Mouse (Mus musculus) liver, embryonic 12.5 days (tissue): ENCODE results near the gene Nsfl1c. TPM values are rescaled to one million over a fixed set of nuclear protein-coding genes. Genes with fewer than 3 reads are reported as not detected.

ENCODE experiments used
- ATAC-seq: fragments of 200-750 bp; cut with Nextera tagmentation; 2 replicates; pipeline ENCODE4 v1.8.0; 2017; ENCODE audit warnings: moderate number of reproducible peaks, mild to moderate bottlenecking, moderate library complexity
- H3K27ac ChIP-seq: fragments of 300-500 bp; sonication (generic); 2 replicates; pipeline ENCODE4 v1.5.1; 2016; ENCODE audit warnings: mild to moderate bottlenecking
- H3K27me3 ChIP-seq: fragments of 300-500 bp; sonication (generic); replicated peaks from 2 replicates; pipeline ENCODE4 v1.6.1; 2016; ENCODE audit warnings: mild to moderate bottlenecking, moderate library complexity
- H3K36me3 ChIP-seq: fragments of 300-500 bp; sonication (generic); 2 replicates; pipeline ENCODE4 v1.6.1; 2016; ENCODE audit warnings: mild to moderate bottlenecking, moderate library complexity
- H3K4me1 ChIP-seq: fragments of 300-500 bp; sonication (generic); 2 replicates; pipeline ENCODE4 v1.6.1; 2016
- H3K4me2 ChIP-seq: fragments of 300-500 bp; sonication (generic); 2 replicates; pipeline ENCODE4 v1.6.1; 2016; ENCODE audit warnings: mild to moderate bottlenecking, moderate library complexity
- H3K4me3 ChIP-seq: fragments of 300-500 bp; sonication (generic); 2 replicates; pipeline ENCODE4 v1.5.1; 2016; ENCODE audit warnings: mild to moderate bottlenecking, moderate library complexity
- H3K9ac ChIP-seq: fragments of 300-500 bp; sonication (generic); 2 replicates; pipeline ENCODE4 v1.6.1; 2016; ENCODE audit warnings: mild to moderate bottlenecking, moderate library complexity
- H3K9me3 ChIP-seq: fragments of 300-500 bp; sonication (generic); replicated peaks from 2 replicates; pipeline ENCODE4 v1.6.1; 2016; ENCODE audit warnings: mild to moderate bottlenecking, moderate library complexity
- WGBS: fragments of 180-500 bp; shearing (Covaris S2); methylation state at CpG from one replicate; pipeline ENCODE4 v1.1.7; 2016; ENCODE audit not compliant: insufficient replicate concordance; 5-methylcytosine and 5-hydroxymethylcytosine counted together
- polyA plus RNA-seq: library from polyadenylated mRNA; unstranded; fragments of >200 nt; fragmentation: Nextera tagmentation; extraction: Ambion mirVana; gene quantifications from 2 replicates; pipeline ENCODE4 v1.2.1, GENCODE M21; 2016

Gene Nsfl1c
- polyA plus RNA-seq, 1 experiment from 2014 or later: 111 TPM

GRCm38 (mm10) chr2:151549615-151550121 is 55.7 kb downstream of the Nsfl1c start:
- ATAC-seq: no peak
- Histone ChIP-seq H3K27ac (no peak overlapping the region), H3K4me3 (no peak overlapping the region), H3K4me1 (peaks cover 16% of the 10 kb centered on the region), H3K27me3 (no peaks in the 10 kb centered on the region), H3K4me2 (no peak overlapping the region), H3K36me3 (peaks cover 95% of the 10 kb centered on the region), H3K9ac (no peak overlapping the region), H3K9me3 (no peaks in the 10 kb centered on the region)
- WGBS: 81% methylated on average over 3 of the region's 3 CpGs

Other genes with a start within 250 kb of the Nsfl1c start
- gene 4921509C19Rik, start 18.0 kb upstream of the Nsfl1c start, polyA plus RNA-seq: not detected in 2 replicates
- 233 and 244 TPM in 2 replicates for gene Fkbp1a, start 48.3 kb downstream of the Nsfl1c start, polyA plus RNA-seq
- 0.16 and 0.45 TPM in 2 replicates for gene Sdcbp2, start 78.4 kb downstream of the Nsfl1c start, polyA plus RNA-seq
- gene Snph, start 138.4 kb downstream of the Nsfl1c start, polyA plus RNA-seq: 0.04 TPM in 2 replicates
- gene Rad21l, start 174.4 kb downstream of the Nsfl1c start, polyA plus RNA-seq: not detected in 2 replicates
- gene Tmem74b, start 207.8 kb downstream of the Nsfl1c start, polyA plus RNA-seq: 0.11 and 0.30 TPM in 2 replicates